Mouse (Mus musculus): Measurements from ENCODE around the gene Cdca8. TPM values are rescaled to one million over a fixed set of nuclear protein-coding genes. Genes with fewer than 3 reads are reported as not detected.

Cdca8 gene
- polyA plus RNA-seq, 1 experiment: 209 TPM

DNA sequence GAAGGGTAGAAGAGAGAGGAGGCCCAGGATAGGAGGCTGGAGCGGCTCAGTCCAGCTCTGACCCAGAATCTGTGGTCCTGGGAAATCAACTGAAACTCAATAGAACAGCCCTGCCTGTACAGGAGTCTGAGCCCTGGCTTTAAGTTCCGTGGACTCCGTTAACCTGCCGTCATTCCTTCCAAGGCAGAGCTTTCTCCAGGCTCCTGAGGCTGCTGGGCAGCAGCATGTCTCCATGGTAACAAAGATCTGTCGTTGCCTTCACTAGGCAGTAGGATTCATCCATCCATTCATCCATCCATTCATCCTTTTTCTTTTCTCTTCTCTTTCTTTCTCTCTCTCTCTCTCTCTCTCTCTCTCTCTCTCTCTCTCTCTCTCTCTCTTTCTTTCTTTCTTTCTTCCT, 31.6 kb upstream of the Cdca8 start:
- Histone ChIP-seq H3K4me1 (ENCODE audit: control insufficient read depth, insufficient read depth, low read length) (no peaks in the 10 kb centered on the region), H3K27ac (ENCODE audit: insufficient read depth, low read length) (no peak overlapping the region)
- TF ChIP-seq POLR2A (IDR thresholded peaks at IDR 0.05; ENCODE audit: insufficient read depth, low read length): no peak
- TF ChIP-seq EP300 (IDR thresholded peaks at IDR 0.05; ENCODE audit: insufficient read depth, low read depth, low read length): no peak
- TF ChIP-seq CTCF (IDR thresholded peaks at IDR 0.05; ENCODE audit: low read depth, low read length): no peak

DNA sequence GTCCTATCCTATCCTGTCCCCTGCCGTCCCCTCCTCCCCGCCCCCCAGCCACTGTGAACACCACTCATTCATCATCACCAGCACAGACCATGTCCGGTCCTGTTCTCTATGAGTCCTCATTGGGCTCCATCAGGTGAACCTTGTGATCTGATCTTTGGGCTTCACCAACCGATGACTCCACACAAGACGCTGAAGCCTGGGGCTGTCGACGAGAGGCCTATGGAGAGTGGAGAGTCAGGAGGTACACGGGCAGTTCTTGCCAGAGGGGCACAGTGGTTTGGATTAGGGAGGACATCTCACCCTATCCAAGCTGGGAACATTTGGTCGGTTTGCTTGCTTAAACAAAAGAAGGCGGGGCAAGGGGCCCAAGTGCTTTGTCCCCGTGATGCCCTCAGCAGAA, 31.1 kb upstream of the Cdca8 start:
- H3K27ac ChIP-seq (ENCODE audit: insufficient read depth, low read length): no peak overlapping the region
- H3K27me3 ChIP-seq (ENCODE audit: control insufficient read depth, insufficient read depth, low read length, poor library complexity, severe bottlenecking): no peaks in the 10 kb centered on the region
- TF ChIP-seq CTCF (IDR thresholded peaks at IDR 0.05; ENCODE audit: low read depth, low read length): no peak
- TF ChIP-seq EP300 (IDR thresholded peaks at IDR 0.05; ENCODE audit: insufficient read depth, low read depth, low read length): no peak
- no peak for TF ChIP-seq POLR2A (IDR thresholded peaks at IDR 0.05; ENCODE audit: insufficient read depth, low read length)
- H3K4me3 ChIP-seq (ENCODE audit: low read depth, low read length): no peak overlapping the region
- H3K4me1 ChIP-seq (ENCODE audit: control insufficient read depth, insufficient read depth, low read length): no peaks in the 10 kb centered on the region
- H3K9me3 ChIP-seq (replicated peaks; ENCODE audit: control insufficient read depth, insufficient read depth, low read length, poor library complexity, severe bottlenecking): no peaks in the 10 kb centered on the region
- H3K9ac ChIP-seq (ENCODE audit: low read depth, poor library complexity, severe bottlenecking): no peak overlapping the region
- H3K36me3 ChIP-seq (ENCODE audit: control insufficient read depth, insufficient read depth, low read length, poor library complexity, severe bottlenecking): no peaks in the 10 kb centered on the region

More for the DNA sequence above, 31.6 kb upstream of the Cdca8 start:
- H3K9me3 ChIP-seq (replicated peaks; ENCODE audit: control insufficient read depth, insufficient read depth, low read length, poor library complexity, severe bottlenecking): no peaks in the 10 kb centered on the region
- no peak overlapping the region for H3K9ac ChIP-seq (ENCODE audit: low read depth, poor library complexity, severe bottlenecking)
- H3K27me3 ChIP-seq (ENCODE audit: control insufficient read depth, insufficient read depth, low read length, poor library complexity, severe bottlenecking): no peaks in the 10 kb centered on the region
- no peak overlapping the region for H3K4me3 ChIP-seq (ENCODE audit: low read depth, low read length)
- H3K36me3 ChIP-seq (ENCODE audit: control insufficient read depth, insufficient read depth, low read length, poor library complexity, severe bottlenecking): no peaks in the 10 kb centered on the region

DNA sequence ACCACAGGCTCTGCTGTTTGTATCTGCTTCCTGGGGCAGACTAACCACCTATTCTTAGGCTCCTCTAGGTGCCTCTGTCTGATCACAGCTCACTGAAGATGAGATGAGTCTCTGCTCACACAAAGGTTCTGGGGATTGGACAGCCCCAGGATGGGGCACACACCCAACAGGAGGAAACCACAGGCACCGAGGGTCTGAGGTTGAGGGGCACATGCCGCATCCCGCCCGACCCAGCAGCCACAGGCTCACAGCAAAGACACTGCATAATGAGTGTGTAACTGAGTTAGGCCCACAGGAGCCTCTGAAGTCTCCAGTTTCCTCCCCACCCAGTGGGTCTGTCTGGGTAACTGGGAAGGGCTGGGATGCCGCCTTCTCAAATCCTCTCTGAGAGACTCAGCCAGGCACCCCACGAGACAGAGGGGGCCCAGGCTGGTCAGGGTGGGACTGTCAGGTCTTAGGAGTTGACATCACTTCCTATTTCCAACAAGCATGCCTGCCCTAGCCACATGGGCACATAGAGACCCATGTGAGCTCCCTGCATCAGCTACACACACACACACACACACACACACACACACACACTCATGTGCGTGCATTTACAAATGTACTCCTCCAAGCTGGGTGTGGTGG, 30.2 kb upstream of the Cdca8 start:
- no peaks in the 10 kb centered on the region for H3K27me3 ChIP-seq (ENCODE audit: control insufficient read depth, insufficient read depth, low read length, poor library complexity, severe bottlenecking)
- H3K27ac ChIP-seq (ENCODE audit: insufficient read depth, low read length): no peak overlapping the region
- TF ChIP-seq EP300 (IDR thresholded peaks at IDR 0.05; ENCODE audit: insufficient read depth, low read depth, low read length) (no peak), CTCF (IDR thresholded peaks at IDR 0.05; ENCODE audit: low read depth, low read length) (no peak), POLR2A (IDR thresholded peaks at IDR 0.05; ENCODE audit: insufficient read depth, low read length) (no peak)
- no peaks in the 10 kb centered on the region for H3K36me3 ChIP-seq (ENCODE audit: control insufficient read depth, insufficient read depth, low read length, poor library complexity, severe bottlenecking)
- no peak overlapping the region for H3K4me3 ChIP-seq (ENCODE audit: low read depth, low read length)
- no peaks in the 10 kb centered on the region for H3K9me3 ChIP-seq (replicated peaks; ENCODE audit: control insufficient read depth, insufficient read depth, low read length, poor library complexity, severe bottlenecking)
- no peaks in the 10 kb centered on the region for H3K4me1 ChIP-seq (ENCODE audit: control insufficient read depth, insufficient read depth, low read length)
- H3K9ac ChIP-seq (ENCODE audit: low read depth, poor library complexity, severe bottlenecking): no peak overlapping the region

DNA sequence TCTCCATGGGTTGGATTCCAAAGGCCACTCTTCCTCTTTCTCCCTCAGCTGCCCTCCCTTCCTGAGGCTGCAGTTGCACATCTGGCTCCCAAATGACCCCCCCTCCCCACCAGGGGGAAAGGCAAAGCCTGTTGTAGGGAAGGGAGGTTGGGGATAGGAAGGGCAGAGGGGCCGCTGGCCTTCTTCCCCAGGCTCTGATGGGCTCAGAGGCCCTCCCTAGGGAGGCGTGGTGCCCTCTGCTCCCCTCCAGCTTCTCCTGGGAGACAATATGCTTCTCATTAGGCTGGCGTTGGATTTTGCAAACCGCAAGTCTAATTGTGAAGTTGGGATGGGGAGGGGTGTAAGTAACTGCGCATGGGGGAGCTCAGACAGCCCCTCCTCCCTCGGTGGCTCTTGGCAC, 29.6 kb upstream of the Cdca8 start:
- Histone ChIP-seq H3K9ac (ENCODE audit: low read depth, poor library complexity, severe bottlenecking) (no peak overlapping the region), H3K4me1 (ENCODE audit: control insufficient read depth, insufficient read depth, low read length) (no peaks in the 10 kb centered on the region), H3K27me3 (ENCODE audit: control insufficient read depth, insufficient read depth, low read length, poor library complexity, severe bottlenecking) (no peaks in the 10 kb centered on the region), H3K9me3 (replicated peaks; ENCODE audit: control insufficient read depth, insufficient read depth, low read length, poor library complexity, severe bottlenecking) (no peaks in the 10 kb centered on the region), H3K36me3 (ENCODE audit: control insufficient read depth, insufficient read depth, low read length, poor library complexity, severe bottlenecking) (no peaks in the 10 kb centered on the region), H3K27ac (ENCODE audit: insufficient read depth, low read length) (no peak overlapping the region), H3K4me3 (ENCODE audit: low read depth, low read length) (no peak overlapping the region)
- no peak for TF ChIP-seq POLR2A (IDR thresholded peaks at IDR 0.05; ENCODE audit: insufficient read depth, low read length)
- TF ChIP-seq EP300 (IDR thresholded peaks at IDR 0.05; ENCODE audit: insufficient read depth, low read depth, low read length): no peak
- TF ChIP-seq CTCF (IDR thresholded peaks at IDR 0.05; ENCODE audit: low read depth, low read length): no peak

DNA sequence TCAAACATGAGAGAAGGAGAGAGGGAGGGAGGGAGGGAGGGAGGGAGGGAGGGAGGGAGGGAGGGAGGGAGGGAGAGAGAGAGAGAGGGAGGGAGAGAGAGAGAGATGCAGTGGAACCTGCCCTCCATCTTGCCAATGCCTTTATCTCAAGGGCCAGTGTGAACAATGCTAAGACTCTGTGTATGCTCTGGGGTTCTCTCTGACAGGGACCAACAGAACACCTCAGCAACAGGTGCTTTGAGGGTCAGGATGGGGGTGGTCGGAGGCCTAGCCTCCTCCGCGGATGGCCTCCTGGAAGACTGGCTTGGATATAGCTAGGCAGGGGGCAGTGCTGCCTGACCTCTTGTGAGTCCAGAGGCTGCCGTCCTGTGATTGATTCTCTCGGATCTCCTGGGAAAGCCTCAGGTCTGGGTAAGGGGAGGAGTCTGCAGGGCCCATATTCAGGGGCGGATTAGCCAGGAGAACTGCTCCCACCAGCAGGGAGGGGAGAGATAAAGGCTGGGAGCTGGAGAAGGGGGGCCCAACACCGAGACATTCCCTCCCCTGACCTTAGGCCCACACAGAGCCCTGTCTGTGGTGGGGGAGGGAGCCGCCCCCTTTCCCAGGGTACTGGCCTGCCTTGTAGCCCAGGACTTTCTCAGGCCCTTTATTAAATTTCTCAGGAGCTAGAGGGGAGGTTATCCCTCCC, 25.9 kb upstream of the Cdca8 start:
- Histone ChIP-seq H3K27me3 (ENCODE audit: control insufficient read depth, insufficient read depth, low read length, poor library complexity, severe bottlenecking) (no peaks in the 10 kb centered on the region), H3K4me3 (ENCODE audit: low read depth, low read length) (no peak overlapping the region), H3K27ac (ENCODE audit: insufficient read depth, low read length) (no peak overlapping the region), H3K9ac (ENCODE audit: low read depth, poor library complexity, severe bottlenecking) (no peak overlapping the region), H3K4me1 (ENCODE audit: control insufficient read depth, insufficient read depth, low read length) (no peaks in the 10 kb centered on the region), H3K9me3 (replicated peaks; ENCODE audit: control insufficient read depth, insufficient read depth, low read length, poor library complexity, severe bottlenecking) (no peaks in the 10 kb centered on the region), H3K36me3 (ENCODE audit: control insufficient read depth, insufficient read depth, low read length, poor library complexity, severe bottlenecking) (no peaks in the 10 kb centered on the region)
- TF ChIP-seq CTCF (IDR thresholded peaks at IDR 0.05; ENCODE audit: low read depth, low read length) (no peak), EP300 (IDR thresholded peaks at IDR 0.05; ENCODE audit: insufficient read depth, low read depth, low read length) (no peak), POLR2A (IDR thresholded peaks at IDR 0.05; ENCODE audit: insufficient read depth, low read length) (no peak)

DNA sequence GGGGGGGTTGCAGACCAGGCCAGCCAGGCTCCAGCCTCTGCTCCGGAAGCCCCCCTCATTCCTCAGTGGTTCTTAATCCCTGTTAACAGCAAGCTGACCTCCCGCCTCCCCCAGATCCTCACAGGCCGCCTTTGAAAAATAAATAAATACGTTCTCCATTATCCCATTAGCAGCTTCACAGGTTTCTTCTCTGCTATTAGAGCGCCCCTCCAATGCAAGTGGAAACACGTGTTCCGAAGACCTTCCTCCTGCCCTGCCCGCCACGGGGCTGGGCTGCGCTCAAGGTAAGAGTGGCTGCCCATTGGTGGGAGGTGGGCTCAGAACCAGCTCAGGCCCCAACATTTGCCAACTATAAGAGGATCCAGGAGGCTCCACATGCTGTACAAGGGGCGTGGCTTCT, 23.5 kb upstream of the Cdca8 start:
- TF ChIP-seq POLR2A (IDR thresholded peaks at IDR 0.05; ENCODE audit: insufficient read depth, low read length): no peak
- no peak for TF ChIP-seq CTCF (IDR thresholded peaks at IDR 0.05; ENCODE audit: low read depth, low read length)
- no peaks in the 10 kb centered on the region for H3K9me3 ChIP-seq (replicated peaks; ENCODE audit: control insufficient read depth, insufficient read depth, low read length, poor library complexity, severe bottlenecking)
- H3K4me3 ChIP-seq (ENCODE audit: low read depth, low read length): no peak overlapping the region
- H3K9ac ChIP-seq (ENCODE audit: low read depth, poor library complexity, severe bottlenecking): no peak overlapping the region
- H3K27me3 ChIP-seq (ENCODE audit: control insufficient read depth, insufficient read depth, low read length, poor library complexity, severe bottlenecking): no peaks in the 10 kb centered on the region
- H3K27ac ChIP-seq (ENCODE audit: insufficient read depth, low read length): no peak overlapping the region
- H3K4me1 ChIP-seq (ENCODE audit: control insufficient read depth, insufficient read depth, low read length): no peaks in the 10 kb centered on the region
- H3K36me3 ChIP-seq (ENCODE audit: control insufficient read depth, insufficient read depth, low read length, poor library complexity, severe bottlenecking): no peaks in the 10 kb centered on the region
